Mouse (Mus musculus) cortical plate, adult 2 months (tissue): Measurements from ENCODE around the gene Scn3b. TPM values are rescaled to one million over a fixed set of nuclear protein-coding genes. Genes with fewer than 3 reads are reported as not detected.

ENCODE experiments used
- H3K27ac ChIP-seq: fragments of 200-500 bp; 2 replicates; pipeline ENCODE4 v1.5.1; 2012; ENCODE audit warnings: low read length, control low read depth, inconsistent platforms; ENCODE audit not compliant: insufficient read depth
- H3K4me1 ChIP-seq: fragments of 200-500 bp; 2 replicates; pipeline ENCODE4 v1.6.1; 2011; ENCODE audit warnings: low read length; ENCODE audit not compliant: control insufficient read depth, insufficient read depth
- H3K4me3 ChIP-seq: fragments of 200-500 bp; 2 replicates; pipeline ENCODE4 v1.5.1; 2011; ENCODE audit warnings: mild to moderate bottlenecking, low read length, control low read depth; ENCODE audit not compliant: insufficient read depth
- CTCF ChIP-seq: fragments of 200-500 bp; IDR thresholded peaks from 2 replicates; pipeline ENCODE4 v1.5.1; 2011; ENCODE audit warnings: mild to moderate bottlenecking, control low read depth, low read length; ENCODE audit not compliant: insufficient read depth; ENCODE audit errors: extremely low read depth
- POLR2A ChIP-seq: fragments of 200-500 bp; IDR thresholded peaks from 2 replicates; pipeline ENCODE4 v1.6.1; 2011; ENCODE audit warnings: mild to moderate bottlenecking, low read length, control low read depth; ENCODE audit not compliant: insufficient read depth; ENCODE audit errors: extremely low read depth
- polyA plus RNA-seq: library from polyadenylated mRNA; depleted of rRNA; stranded (reverse); fragments of >200 nt; gene quantifications from 2 replicates; pipeline ENCODE4 v1.2.3, GENCODE M21; 2012

The Scn3b gene
- polyA plus RNA-seq, 1 experiment: 50.5 TPM

GRCm38 (mm10) chr9:40293286-40293685 is 24.3 kb downstream of the Scn3b start:
- TF ChIP-seq POLR2A: no peak
- TF ChIP-seq CTCF: no peak
- Histone ChIP-seq H3K4me3 (no peak overlapping the region), H3K27ac (no peak overlapping the region), H3K4me1 (no peaks in the 10 kb centered on the region)

- TF ChIP-seq POLR2A (no peak), CTCF (no peak)
- H3K27ac ChIP-seq: no peak overlapping the region
- no peak overlapping the region for H3K4me3 ChIP-seq
- H3K4me1 ChIP-seq: no peaks in the 10 kb centered on the region
Measured at GRCm38 (mm10) chr9:40293740-40294139, 24.7 kb downstream of the Scn3b start.

GRCm38 (mm10) chr9:40294210-40294609 is 25.2 kb downstream of the Scn3b start:
- TF ChIP-seq CTCF (no peak), POLR2A (no peak)
- Histone ChIP-seq H3K4me3 (no peak overlapping the region), H3K27ac (no peak overlapping the region), H3K4me1 (no peaks in the 10 kb centered on the region)

- H3K27ac ChIP-seq: no peak overlapping the region
- no peak overlapping the region for H3K4me3 ChIP-seq
- TF ChIP-seq CTCF (no peak), POLR2A (no peak)
- H3K4me1 ChIP-seq: no peaks in the 10 kb centered on the region
Measured at GRCm38 (mm10) chr9:40294866-40295265, 25.8 kb downstream of the Scn3b start.

GRCm38 (mm10) chr9:40296251-40296650 is 27.2 kb downstream of the Scn3b start:
- no peak overlapping the region for H3K27ac ChIP-seq
- no peak overlapping the region for H3K4me3 ChIP-seq
- peaks cover 1% of the 10 kb centered on the region for H3K4me1 ChIP-seq
- TF ChIP-seq CTCF: no peak
- TF ChIP-seq POLR2A: no peak

GRCm38 (mm10) chr9:40297969-40298368 is 29.0 kb downstream of the Scn3b start:
- Histone ChIP-seq H3K4me3 (no peak overlapping the region), H3K4me1 (peaks cover 6% of the 10 kb centered on the region), H3K27ac (no peak overlapping the region)
- TF ChIP-seq POLR2A (no peak), CTCF (no peak)

GRCm38 (mm10) chr9:40299323-40299722 is 30.3 kb downstream of the Scn3b start:
- no peak for TF ChIP-seq POLR2A
- no peak overlapping the region for H3K4me3 ChIP-seq
- no peak overlapping the region for H3K27ac ChIP-seq
- peaks cover 6% of the 10 kb centered on the region for H3K4me1 ChIP-seq

- Histone ChIP-seq H3K4me3 (no peak overlapping the region), H3K27ac (no peak overlapping the region), H3K4me1 (peaks cover 8% of the 10 kb centered on the region)
- TF ChIP-seq CTCF: no peak
Measured at GRCm38 (mm10) chr9:40300018-40300989, 31.3 kb downstream of the Scn3b start.

GRCm38 (mm10) chr9:40301475-40301874 is 32.5 kb downstream of the Scn3b start:
- H3K27ac ChIP-seq: no peak overlapping the region
- H3K4me3 ChIP-seq: no peak overlapping the region
- H3K4me1 ChIP-seq: peaks cover 13% of the 10 kb centered on the region
- TF ChIP-seq CTCF (no peak), POLR2A (no peak)

GRCm38 (mm10) chr9:40302375-40302774 is 33.4 kb downstream of the Scn3b start:
- no peak for TF ChIP-seq CTCF
- no peak for TF ChIP-seq POLR2A
- Histone ChIP-seq H3K27ac (no peak overlapping the region), H3K4me3 (no peak overlapping the region), H3K4me1 (peaks cover 13% of the 10 kb centered on the region)
